8 mouse cellular contexts compared by ENCODE assay signal in the genomic region with DNA sequence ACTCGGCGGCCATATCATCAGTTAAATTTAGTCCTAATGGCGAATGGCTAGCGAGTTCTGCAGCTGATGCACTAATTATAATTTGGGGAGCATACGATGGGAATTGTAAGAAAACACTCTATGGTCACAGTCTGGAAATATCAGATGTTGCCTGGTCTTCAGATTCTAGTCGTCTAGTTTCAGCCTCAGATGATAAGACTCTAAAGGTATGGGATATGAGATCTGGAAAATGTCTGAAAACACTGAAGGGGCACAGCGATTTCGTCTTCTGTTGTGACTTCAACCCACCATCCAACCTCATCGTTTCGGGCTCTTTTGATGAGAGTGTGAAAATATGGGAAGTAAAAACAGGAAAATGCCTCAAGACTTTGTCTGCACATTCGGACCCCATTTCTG. TPM values are rescaled to one million over a fixed set of nuclear protein-coding genes. Genes with fewer than 3 reads are reported as not detected.
DNase-seq lines count a peak whose midpoint lies in the region; ATAC-seq and TF ChIP-seq lines count a peak whose summit lies in the region.

No protein-coding gene starts in this region.

- no peaks in the 10 kb centered on the region for H3K9me3 ChIP-seq in embryonic facial prominence, embryonic 12.5 days
- H3K9me3 ChIP-seq in hindbrain, postnatal 0 days (ENCODE audit: low read length) = no peaks in the 10 kb centered on the region
- H3K9me3 ChIP-seq in midbrain, postnatal 0 days (ENCODE audit: low read length) = no peaks in the 10 kb centered on the region

- no peaks in the 10 kb centered on the region for H3K27me3 ChIP-seq in liver, adult 2 months (ENCODE audit: control insufficient read depth, insufficient read depth, low read length)
- no peaks in the 10 kb centered on the region for H3K27me3 ChIP-seq in embryonic facial prominence, embryonic 12.5 days
- H3K27me3 ChIP-seq in hindbrain, postnatal 0 days (ENCODE audit: insufficient read depth, low read length) = no peaks in the 10 kb centered on the region
- H3K27me3 ChIP-seq in midbrain, postnatal 0 days (ENCODE audit: insufficient read depth, low read length) = no peaks in the 10 kb centered on the region

- H3K9ac ChIP-seq in liver, adult 2 months (ENCODE audit: low read depth, low read length) = peak overlapping the region; percentile 75
- H3K9ac ChIP-seq in embryonic facial prominence, embryonic 12.5 days = peak overlapping the region; percentile 67
- peak overlapping the region; percentile 65 for H3K9ac ChIP-seq in hindbrain, postnatal 0 days (replicated peaks; ENCODE audit: low read length)
- peak overlapping the region; percentile 65 for H3K9ac ChIP-seq in midbrain, postnatal 0 days (replicated peaks; ENCODE audit: low read length, poor library complexity, severe bottlenecking)

- H3K4me1 ChIP-seq in liver, adult 2 months (ENCODE audit: control insufficient read depth, insufficient read depth, low read length) = peaks cover 3% of the 10 kb centered on the region; the same call in 1 of the 2 replicates
- peaks cover 10% of the 10 kb centered on the region for H3K4me1 ChIP-seq in embryonic facial prominence, embryonic 12.5 days
- H3K4me1 ChIP-seq in hindbrain, postnatal 0 days (ENCODE audit: insufficient read depth, low read length) = no peaks in the 10 kb centered on the region
- H3K4me1 ChIP-seq in midbrain, postnatal 0 days (ENCODE audit: insufficient read depth, low read length) = peaks cover 7% of the 10 kb centered on the region; the same call in 1 of the 2 replicates

- H3K4me2 ChIP-seq in embryonic facial prominence, embryonic 12.5 days (replicated peaks) = peak overlapping the region; percentile 60
- H3K4me2 ChIP-seq in hindbrain, postnatal 0 days (ENCODE audit: low read depth, low read length) = peak overlapping the region; percentile 80
- peak overlapping the region; percentile 68 for H3K4me2 ChIP-seq in midbrain, postnatal 0 days (ENCODE audit: low read depth, low read length, poor library complexity, severe bottlenecking)

- no peak for TF ChIP-seq POLR2A in liver, adult 2 months (IDR thresholded peaks at IDR 0.05; ENCODE audit: extremely low read depth, insufficient read depth, low read length)

- 25% methylated on average over 11 of the region's 11 CpGs for WGBS in liver, adult 2 months
- 30% methylated on average over 11 of the region's 11 CpGs for WGBS in embryonic facial prominence, embryonic 12.5 days
- 32% methylated on average over 11 of the region's 11 CpGs for WGBS in hindbrain, postnatal 0 days
- WGBS in midbrain, postnatal 0 days = 31% methylated on average over 11 of the region's 11 CpGs

- no peak for ATAC-seq in embryonic facial prominence, embryonic 12.5 days (ENCODE audit: insufficient number of reproducible peaks, insufficient read depth, low FRiP score, low TSS enrichment)
- no peak for ATAC-seq in hindbrain, postnatal 0 days
- ATAC-seq in midbrain, postnatal 0 days (ENCODE audit: low FRiP score) = no peak

- peak overlapping the region; percentile 19; the same call in 1 of the 2 replicates for H3K27ac ChIP-seq in liver, adult 2 months (replicated peaks; ENCODE audit: insufficient read depth, low read depth, low read length)
- H3K27ac ChIP-seq in embryonic facial prominence, embryonic 12.5 days = peak overlapping the region; percentile 89
- H3K27ac ChIP-seq in hindbrain, postnatal 0 days = peak overlapping the region; percentile 80
- H3K27ac ChIP-seq in midbrain, postnatal 0 days (ENCODE audit: low read depth, low read length) = peak overlapping the region; percentile 77

- no peaks in the 10 kb centered on the region; the same call in 1 of the 2 replicates for H3K79me2 ChIP-seq in liver, adult 2 months (ENCODE audit: control insufficient read depth, insufficient read depth, low read length)

- peak overlapping the region; percentile 81 for H3K4me3 ChIP-seq in liver, adult 2 months (ENCODE audit: insufficient read depth, low read depth, low read length)
- H3K4me3 ChIP-seq in embryonic facial prominence, embryonic 12.5 days = peak overlapping the region; percentile 64
- H3K4me3 ChIP-seq in hindbrain, postnatal 0 days (ENCODE audit: low read length) = peak overlapping the region; percentile 66
- peak overlapping the region; percentile 60 for H3K4me3 ChIP-seq in midbrain, postnatal 0 days (ENCODE audit: low read depth, low read length)

- H3K36me3 ChIP-seq in liver, adult 2 months (ENCODE audit: control insufficient read depth, insufficient read depth, low read length) = peaks cover 8% of the 10 kb centered on the region; the same call in 1 of the 2 replicates
- peaks cover 41% of the 10 kb centered on the region for H3K36me3 ChIP-seq in embryonic facial prominence, embryonic 12.5 days
- peaks cover 13% of the 10 kb centered on the region for H3K36me3 ChIP-seq in hindbrain, postnatal 0 days (ENCODE audit: insufficient read depth, low read length)
- peaks cover 10% of the 10 kb centered on the region for H3K36me3 ChIP-seq in midbrain, postnatal 0 days (ENCODE audit: insufficient read depth, low read length)

- no peak for TF ChIP-seq CTCF in liver, adult 2 months (IDR thresholded peaks at IDR 0.05; ENCODE audit: low read depth, low read length)
- TF ChIP-seq CTCF in hindbrain, postnatal 0 days (IDR thresholded peaks at IDR 0.05; ENCODE audit: low read depth) = no peak
- no peak for TF ChIP-seq CTCF in midbrain, postnatal 0 days (IDR thresholded peaks at IDR 0.05)

- no peak for DNase-seq in liver, adult 2 months (ENCODE audit: extremely low read depth, low read depth, low spot score)
- no peak for DNase-seq in liver
- no peak for DNase-seq in hindbrain, postnatal 0 days (ENCODE audit: low spot score)
- no peak for DNase-seq in midbrain, postnatal 0 days (ENCODE audit: low spot score)
- DNase-seq in thymus, postnatal 36 days = no peak
- no peak for DNase-seq in adrenal gland, adult (ENCODE audit: inconsistent age in 2 of 2, low spot score in 1 of 2)
- DNase-seq in retina, postnatal 1 day = no peak

RNA-seq across cellular contexts. Expression of a gene that starts 0.6 kb away (rescaled TPM):
- 1.9 and 2.3 TPM in 2 replicates for total RNA-seq in liver, adult 2 months (2014; rRNA removed)
- polyA plus RNA-seq in liver, adult 2 months (2012; rRNA removed) = 0.51 and 0.73 TPM in 2 replicates
- 14.1 and 14.2 TPM in 2 replicates for polyA plus RNA-seq in embryonic facial prominence, embryonic 12.5 days (2016; fragmentation: Nextera tagmentation; extraction: Ambion mirVana)
- total RNA-seq in hindbrain, postnatal 0 days (2014; rRNA removed) = 5.6 and 6.1 TPM in 2 replicates
- polyA plus RNA-seq in hindbrain, postnatal 0 days (2015; fragmentation: Nextera tagmentation; extraction: Ambion mirVana) = 4.9 and 6.8 TPM in 2 replicates
- 5.8 and 9.3 TPM in 2 replicates for total RNA-seq in midbrain, postnatal 0 days (2014; rRNA removed)
- polyA plus RNA-seq in midbrain, postnatal 0 days (2015; fragmentation: Nextera tagmentation; extraction: Ambion mirVana) = 6.1 and 6.6 TPM in 2 replicates

RNA-seq across cellular contexts. Expression of a gene that starts 29.8 kb away (rescaled TPM):
- 118 and 129 TPM in 2 replicates for total RNA-seq in liver, adult 2 months (2014; rRNA removed)
- polyA plus RNA-seq in liver, adult 2 months (2012; rRNA removed) = 69.3 and 73.4 TPM in 2 replicates
- polyA plus RNA-seq in embryonic facial prominence, embryonic 12.5 days (2016; fragmentation: Nextera tagmentation; extraction: Ambion mirVana) = 311 and 320 TPM in 2 replicates
- total RNA-seq in hindbrain, postnatal 0 days (2014; rRNA removed) = 7.2 and 8.3 TPM in 2 replicates
- 145 and 146 TPM in 2 replicates for polyA plus RNA-seq in hindbrain, postnatal 0 days (2015; fragmentation: Nextera tagmentation; extraction: Ambion mirVana)
- total RNA-seq in midbrain, postnatal 0 days (2014; rRNA removed) = 9.2 and 25.0 TPM in 2 replicates
- polyA plus RNA-seq in midbrain, postnatal 0 days (2015; fragmentation: Nextera tagmentation; extraction: Ambion mirVana) = 117 and 123 TPM in 2 replicates

RNA-seq across cellular contexts. Expression of a gene that starts 29.9 kb away (rescaled TPM):
- 54.0 and 54.6 TPM in 2 replicates for total RNA-seq in liver, adult 2 months (2014; rRNA removed)
- 16.2 and 22.3 TPM in 2 replicates for polyA plus RNA-seq in liver, adult 2 months (2012; rRNA removed)
- 86.1 and 88.3 TPM in 2 replicates for polyA plus RNA-seq in embryonic facial prominence, embryonic 12.5 days (2016; fragmentation: Nextera tagmentation; extraction: Ambion mirVana)
- total RNA-seq in hindbrain, postnatal 0 days (2014; rRNA removed) = 3.8 and 4.9 TPM in 2 replicates
- polyA plus RNA-seq in hindbrain, postnatal 0 days (2015; fragmentation: Nextera tagmentation; extraction: Ambion mirVana) = 27.8 and 34.0 TPM in 2 replicates
- total RNA-seq in midbrain, postnatal 0 days (2014; rRNA removed) = 8.2 and 14.3 TPM in 2 replicates
- polyA plus RNA-seq in midbrain, postnatal 0 days (2015; fragmentation: Nextera tagmentation; extraction: Ambion mirVana) = 22.9 and 26.6 TPM in 2 replicates

Comparison
In these comparisons a context has a peak if more than half of its experiments do, and no peak if none do; other contexts are left out.
1. H3K27ac ChIP-seq: peak in every context shown above with its lines; median percentile 89 in embryonic facial prominence, embryonic 12.5 days; 80 in hindbrain, postnatal 0 days; 77 in midbrain, postnatal 0 days; 19 in liver, adult 2 months.